Mouse (Mus musculus) liver, adult 2 months (tissue): ENCODE measurements around the gene Prss53.

ENCODE experiments used
- CTCF ChIP-seq: fragments of 200-500 bp; IDR thresholded peaks from 2 replicates; pipeline ENCODE4 v1.5.1; 2011; ENCODE audit warnings: low read depth, low read length, control low read depth
- POLR2A ChIP-seq: fragments of 200-500 bp; IDR thresholded peaks from 2 replicates; pipeline ENCODE4 v1.6.1; 2011; ENCODE audit warnings: low read length, control low read depth; ENCODE audit not compliant: insufficient read depth; ENCODE audit errors: extremely low read depth

DNA sequence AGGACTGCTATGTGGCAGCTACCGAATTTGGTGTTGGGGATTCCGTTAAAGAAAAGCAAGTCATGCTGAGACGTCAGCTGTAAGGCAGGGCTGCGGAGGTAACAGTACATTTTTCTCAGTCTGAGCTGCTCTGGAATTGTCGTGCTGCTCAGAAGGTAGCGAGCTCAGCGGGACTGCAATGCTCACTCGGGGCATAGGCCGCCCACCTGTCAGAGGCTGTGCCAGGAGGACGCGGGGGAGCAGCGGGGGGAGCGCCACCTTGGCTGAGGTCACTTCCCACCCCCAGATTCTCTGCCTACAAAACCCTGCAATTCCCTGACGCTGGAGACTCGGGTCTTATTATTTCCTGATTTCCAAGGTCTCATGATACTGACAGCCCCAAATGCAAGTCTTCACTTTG, 49.9 kb downstream of the Prss53 start:
- no peak for TF ChIP-seq POLR2A
- TF ChIP-seq CTCF, result no peak
